Mouse (Mus musculus): ENCODE data around the gene Tgtp2. TPM values are rescaled to one million over a fixed set of nuclear protein-coding genes. Genes with fewer than 3 reads are reported as not detected.
"Not testable (repeated sequence)": the region's sequence is repeated elsewhere in the genome, so short reads cannot be mapped to it uniquely, and the experiment has no call there.

Gene Tgtp2
- polyA plus RNA-seq, 1 experiment from 2014 or later, result not detected

- Histone ChIP-seq H3K36me3 (no peaks in the 10 kb centered on the region), H3K9me3 (no peaks in the 10 kb centered on the region), H3K27me3 (0 out of 2 replicates have a peak, but pooled peaks cover 2% of the 10 kb centered on the region), H3K4me3 (no peak overlapping the region), H3K4me2 (replicated peaks) (no peak overlapping the region), H3K9ac (no peak overlapping the region), H3K27ac (no peak overlapping the region), H3K4me1 (peaks cover 4% of the 10 kb centered on the region; the same call in 1 of the 2 replicates)
- no peak for ATAC-seq (ENCODE audit: low FRiP score, low read depth)
- WGBS, result 89% methylated on average over 1 of the region's 1 CpGs
Observed at GRCm38 (mm10) chr11:49083146-49083545, 19.1 kb upstream of the Tgtp2 start.

- ATAC-seq (ENCODE audit: low FRiP score, low read depth), result no peak
- Histone ChIP-seq H3K4me2 (replicated peaks) (no peak overlapping the region), H3K36me3 (no peaks in the 10 kb centered on the region), H3K9ac (no peak overlapping the region), H3K4me1 (no peaks in the 10 kb centered on the region), H3K4me3 (no peak overlapping the region), H3K9me3 (no peaks in the 10 kb centered on the region), H3K27ac (no peak overlapping the region), H3K27me3 (no peaks in the 10 kb centered on the region)
- WGBS, result 73% methylated on average over 3 of the region's 3 CpGs
Observed at GRCm38 (mm10) chr11:49081886-49082285, 17.9 kb upstream of the Tgtp2 start.

- Histone ChIP-seq H3K4me3 (no peak overlapping the region), H3K9ac (no peak overlapping the region), H3K27me3 (no peaks in the 10 kb centered on the region), H3K36me3 (no peaks in the 10 kb centered on the region), H3K4me2 (replicated peaks) (no peak overlapping the region), H3K9me3 (no peaks in the 10 kb centered on the region), H3K4me1 (no peaks in the 10 kb centered on the region), H3K27ac (no peak overlapping the region)
- 83% methylated on average over 4 of the region's 4 CpGs for WGBS
- no peak for ATAC-seq (ENCODE audit: low FRiP score, low read depth)
Observed at GRCm38 (mm10) chr11:49081356-49081755, 17.4 kb upstream of the Tgtp2 start.

GRCm38 (mm10) chr11:49080636-49081035 is 16.6 kb upstream of the Tgtp2 start:
- no peak for ATAC-seq (ENCODE audit: low FRiP score, low read depth)
- no peaks in the 10 kb centered on the region for H3K9me3 ChIP-seq
- no peak overlapping the region for H3K27ac ChIP-seq
- no peaks in the 10 kb centered on the region for H3K4me1 ChIP-seq
- no peak overlapping the region for H3K9ac ChIP-seq
- no peak overlapping the region for H3K4me2 ChIP-seq (replicated peaks)
- no peaks in the 10 kb centered on the region for H3K36me3 ChIP-seq
- H3K27me3 ChIP-seq, result no peaks in the 10 kb centered on the region
- H3K4me3 ChIP-seq, result no peak overlapping the region
- 83% methylated on average over 1 of the region's 1 CpGs for WGBS

- 84% methylated on average over 3 of the region's 3 CpGs for WGBS
Observed at GRCm38 (mm10) chr11:49078719-49079118, 14.7 kb upstream of the Tgtp2 start.

GRCm38 (mm10) chr11:49077012-49077411 is 13.0 kb upstream of the Tgtp2 start:
- 72% methylated on average over 1 of the region's 1 CpGs for WGBS
- no peak overlapping the region for H3K27ac ChIP-seq

More at GRCm38 (mm10) chr11:49078719-49079118, 14.7 kb upstream of the Tgtp2 start:
- Histone ChIP-seq H3K27ac (no peak overlapping the region), H3K4me3 (no peak overlapping the region), H3K4me2 (replicated peaks) (no peak overlapping the region), H3K9me3 (no peaks in the 10 kb centered on the region), H3K9ac (no peak overlapping the region), H3K36me3 (no peaks in the 10 kb centered on the region), H3K27me3 (no peaks in the 10 kb centered on the region), H3K4me1 (no peaks in the 10 kb centered on the region)
- ATAC-seq (ENCODE audit: low FRiP score, low read depth), result no peak

GRCm38 (mm10) chr11:49076001-49076757 is 12.2 kb upstream of the Tgtp2 start, which contains the start of gene Ifi47:
TSS of gene Ifi47 (plus strand) at chr11:49076587.
- H3K36me3 ChIP-seq; H3K9ac ChIP-seq; H3K9me3 ChIP-seq; H3K4me1 ChIP-seq; ATAC-seq (ENCODE audit: low FRiP score, low read depth); H3K27me3 ChIP-seq; H3K4me2 ChIP-seq (replicated peaks); H3K27ac ChIP-seq; H3K4me3 ChIP-seq: not testable (repeated sequence)
- 80% methylated on average over 6 of the region's 6 CpGs for WGBS

More at GRCm38 (mm10) chr11:49077012-49077411, 13.0 kb upstream of the Tgtp2 start:
- no peaks in the 10 kb centered on the region for H3K36me3 ChIP-seq
- H3K9ac ChIP-seq, result no peak overlapping the region
- H3K27me3 ChIP-seq, result no peaks in the 10 kb centered on the region
- no peak overlapping the region for H3K4me2 ChIP-seq (replicated peaks)
- H3K9me3 ChIP-seq, result no peaks in the 10 kb centered on the region
- no peak overlapping the region for H3K4me3 ChIP-seq
- H3K4me1 ChIP-seq, result no peaks in the 10 kb centered on the region
- no peak for ATAC-seq (ENCODE audit: low FRiP score, low read depth)

GRCm38 (mm10) chr11:49068358-49068757 is 4.4 kb upstream of the Tgtp2 start:
- 93% methylated on average over 1 of the region's 1 CpGs for WGBS
- H3K27ac ChIP-seq, result no peak overlapping the region
- no peaks in the 10 kb centered on the region for H3K27me3 ChIP-seq
- no peak overlapping the region for H3K4me3 ChIP-seq
- no peaks in the 10 kb centered on the region for H3K36me3 ChIP-seq
- ATAC-seq (ENCODE audit: low FRiP score, low read depth), result no peak
- no peaks in the 10 kb centered on the region for H3K9me3 ChIP-seq
- H3K4me2 ChIP-seq (replicated peaks), result no peak overlapping the region
- no peak overlapping the region for H3K9ac ChIP-seq
- H3K4me1 ChIP-seq, result no peaks in the 10 kb centered on the region

GRCm38 (mm10) chr11:49061865-49062264 is 2.1 kb downstream of the Tgtp2 start:
- H3K4me2 ChIP-seq (replicated peaks); H3K36me3 ChIP-seq; H3K27me3 ChIP-seq; H3K4me1 ChIP-seq; H3K9ac ChIP-seq; H3K27ac ChIP-seq; H3K9me3 ChIP-seq; H3K4me3 ChIP-seq; ATAC-seq (ENCODE audit: low FRiP score, low read depth): not testable (repeated sequence)
- WGBS, result 61% methylated on average over 2 of the region's 2 CpGs

- H3K27ac ChIP-seq; H3K4me2 ChIP-seq (replicated peaks); ATAC-seq (ENCODE audit: low FRiP score, low read depth); H3K27me3 ChIP-seq; H3K36me3 ChIP-seq; H3K4me3 ChIP-seq; H3K9me3 ChIP-seq; H3K9ac ChIP-seq; H3K4me1 ChIP-seq: not testable (repeated sequence)
- 72% methylated on average over 2 of the region's 3 CpGs for WGBS
Observed at GRCm38 (mm10) chr11:49060061-49060460, 3.9 kb downstream of the Tgtp2 start.

- H3K36me3 ChIP-seq; ATAC-seq (ENCODE audit: low FRiP score, low read depth); H3K4me2 ChIP-seq (replicated peaks); H3K9ac ChIP-seq; H3K4me1 ChIP-seq; H3K9me3 ChIP-seq; H3K4me3 ChIP-seq; H3K27ac ChIP-seq; H3K27me3 ChIP-seq: not testable (repeated sequence)
- WGBS, result no CpG with 5 or more reads among the region's 5 CpGs
Observed at GRCm38 (mm10) chr11:49051894-49052293, 12.1 kb downstream of the Tgtp2 start.

- H3K4me1 ChIP-seq; H3K4me3 ChIP-seq; H3K9ac ChIP-seq; H3K4me2 ChIP-seq (replicated peaks); H3K9me3 ChIP-seq; H3K27me3 ChIP-seq; H3K36me3 ChIP-seq; ATAC-seq (ENCODE audit: low FRiP score, low read depth); H3K27ac ChIP-seq: not testable (repeated sequence)
- 83% methylated on average over 1 of the region's 6 CpGs for WGBS
Observed at GRCm38 (mm10) chr11:49051093-49051891, 12.7 kb downstream of the Tgtp2 start, which contains the start of gene 9930111J21Rik2. TSS of gene 9930111J21Rik2 (minus strand) at chr11:49051242.

All from limb, embryonic 13.5 days (tissue).